Mouse (Mus musculus): ENCODE results near the gene Zfp710.
"Not testable (repeated sequence)": the region's sequence is repeated elsewhere in the genome, so short reads cannot be mapped to it uniquely, and the experiment has no call there.

Gene Zfp710

GRCm38 (mm10) chr7:80024521-80025390, at the start of gene Zfp710:
Gene Zfp710, plus strand, starts transcription at chr7:80024814.
- in situ Hi-C loops (cut with MboI, MseI), result no loop called here

DNA sequence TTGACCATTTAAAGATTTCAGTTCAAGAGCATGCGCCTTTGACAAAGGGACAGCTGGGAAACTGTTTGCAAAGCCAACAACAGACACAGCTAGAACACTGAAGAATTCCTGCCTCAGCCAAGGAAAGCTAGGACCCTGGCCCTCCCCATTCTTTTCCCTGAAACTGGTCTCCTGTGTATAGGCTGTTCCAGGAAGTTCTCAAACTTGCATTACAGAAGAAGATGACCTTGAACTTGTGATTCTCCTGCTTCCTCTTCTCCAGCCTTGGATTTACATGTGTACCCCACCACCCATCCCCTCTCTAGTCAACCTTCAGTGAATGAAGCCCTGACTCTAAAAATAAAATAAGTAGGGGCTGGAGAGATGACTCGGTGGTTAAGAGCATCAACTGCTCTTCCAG, 49.3 kb upstream of the Zfp710 start:
- in situ Hi-C loops (cut with MboI, MseI), result no loop called here

GRCm38 (mm10) chr7:79986717-79987116, 37.9 kb upstream of the Zfp710 start:
- in situ Hi-C loops (cut with MboI, MseI), result no loop called here

GRCm38 (mm10) chr7:79987745-79988144, 36.9 kb upstream of the Zfp710 start:
- in situ Hi-C loops (cut with MboI, MseI), result no loop called here

DNA sequence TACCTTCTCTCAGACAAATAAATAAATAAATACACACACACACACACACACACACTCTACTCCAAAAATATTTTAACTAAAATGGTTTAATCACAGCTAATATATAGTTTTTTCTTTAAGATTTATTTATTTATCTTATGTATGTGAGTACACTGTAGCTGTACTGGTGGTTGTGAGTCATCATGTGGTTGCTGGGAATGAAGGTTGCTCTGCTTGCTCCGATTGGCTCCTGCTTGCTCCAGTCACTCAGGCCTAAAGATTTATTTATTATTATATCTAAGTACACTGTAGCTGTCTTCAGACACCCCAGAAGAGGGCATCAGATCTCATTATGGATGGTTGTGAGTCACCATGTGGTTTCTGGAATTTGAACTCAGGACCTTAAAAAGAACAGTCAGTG, 36.1 kb upstream of the Zfp710 start:
- in situ Hi-C loops (cut with MboI, MseI), result not testable (repeated sequence)

DNA sequence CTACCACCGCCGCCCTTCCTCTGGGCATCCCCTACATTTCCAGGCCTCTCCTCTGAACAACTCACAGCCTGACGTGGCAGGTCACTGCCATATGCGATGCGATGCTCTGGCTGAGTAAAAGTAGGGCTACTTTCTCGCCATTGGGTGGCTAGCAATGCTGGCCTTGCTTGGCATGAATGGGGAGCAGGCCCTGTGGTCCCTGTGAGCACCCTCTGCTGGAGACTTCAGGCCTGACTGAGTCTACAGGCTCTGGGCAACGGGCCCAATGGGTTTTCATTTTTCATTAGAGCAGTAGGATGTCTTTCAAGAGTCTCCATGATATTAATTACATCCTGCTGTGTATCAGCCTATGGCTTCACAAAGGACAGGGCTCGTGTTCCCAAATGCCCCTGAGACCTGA, 30.1 kb upstream of the Zfp710 start:
- in situ Hi-C loops (cut with MboI, MseI), result loop anchor here (10.0 kb wide), 1 partner anchor 600 kb away; no protein-coding TSS in a partner anchor

DNA sequence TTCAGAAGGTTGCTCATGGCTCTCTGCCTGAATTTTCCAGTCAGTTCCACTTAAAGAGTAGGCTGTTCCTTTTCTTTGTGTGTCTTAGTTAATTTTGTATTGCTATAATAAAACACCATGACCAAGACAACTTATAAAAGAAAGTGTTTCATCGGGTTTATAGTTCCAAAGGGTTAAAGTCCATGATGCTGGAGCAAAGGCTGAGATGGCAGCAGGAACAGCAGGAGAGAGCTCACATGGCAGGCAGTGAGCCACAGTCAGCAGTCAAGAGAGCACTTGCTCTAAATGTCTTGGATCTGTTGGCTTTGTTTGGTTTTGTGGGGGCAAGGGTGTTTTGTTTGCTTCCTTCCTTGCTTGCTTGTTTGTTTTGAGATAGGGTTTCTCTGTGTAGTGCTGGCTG, 26.9 kb upstream of the Zfp710 start:
- in situ Hi-C loops (cut with MboI, MseI), result loop anchor here (10.0 kb wide), 1 partner anchor 597 kb away; no protein-coding TSS in a partner anchor

- in situ Hi-C loops (cut with MboI, MseI), result no loop called here
These were observed 22.1 kb upstream of the Zfp710 start for GRCm38 (mm10) chr7:80002353-80003055.

DNA sequence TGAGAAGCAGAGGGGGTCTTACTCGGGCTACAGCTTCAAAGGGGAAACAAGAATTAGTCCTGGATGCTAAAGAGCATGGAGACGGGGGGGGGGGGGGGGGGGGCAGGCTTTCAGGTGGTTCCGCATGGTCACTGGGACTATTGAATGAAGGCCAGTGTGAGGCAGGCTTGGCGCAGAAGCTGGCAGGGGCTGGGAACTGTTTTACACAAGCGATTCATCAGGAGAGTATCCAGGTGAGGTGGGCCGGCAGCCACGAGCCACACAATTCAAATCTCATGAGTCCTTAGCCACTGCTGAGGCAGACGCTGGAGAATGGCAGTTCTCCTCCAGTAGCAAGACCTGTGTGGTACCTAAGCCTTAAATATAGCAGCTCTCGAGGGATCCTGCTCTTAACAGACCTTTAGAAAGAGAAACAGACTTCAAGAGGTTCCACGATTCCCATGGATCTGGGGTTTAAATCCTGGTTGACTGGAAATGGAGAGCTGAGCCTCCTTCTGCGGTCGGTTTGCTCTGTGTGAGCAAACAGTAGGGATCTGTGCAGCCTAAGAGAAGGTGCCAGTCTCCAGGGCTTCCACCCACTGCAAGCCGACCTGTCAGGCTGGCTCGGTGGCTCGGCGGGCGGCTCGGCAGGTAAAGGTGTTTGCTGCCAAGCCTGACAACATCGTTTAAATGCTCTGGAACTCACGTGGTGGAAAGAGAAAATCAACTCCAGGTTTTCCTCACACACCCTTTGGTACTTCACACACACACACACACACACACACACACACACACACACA, 19.6 kb upstream of the Zfp710 start:
- in situ Hi-C loops (cut with MboI, MseI), result no loop called here

- in situ Hi-C loops (cut with MboI, MseI), result no loop called here
These were observed 13.9 kb upstream of the Zfp710 start for GRCm38 (mm10) chr7:80010680-80011079.

DNA sequence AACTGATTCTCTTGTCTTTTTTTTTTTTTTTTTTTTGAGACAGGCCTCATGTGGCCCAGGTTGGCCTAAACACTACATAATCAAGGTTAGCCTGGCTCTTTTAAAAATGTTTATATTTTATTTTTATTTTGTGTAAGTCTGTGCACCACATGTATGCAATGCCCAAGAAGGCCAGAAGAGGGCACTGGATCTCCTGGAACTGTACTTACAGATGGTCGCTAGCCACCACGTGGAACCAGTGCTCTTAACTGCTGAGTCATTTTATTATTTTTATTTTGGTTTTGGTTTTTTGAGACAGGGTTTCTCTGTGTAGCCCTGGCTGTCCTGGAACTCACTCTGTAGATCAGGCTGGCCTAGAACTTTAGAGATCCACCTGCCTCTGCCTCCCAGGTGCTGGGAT, 13.1 kb upstream of the Zfp710 start:
- in situ Hi-C loops (cut with MboI, MseI), result no loop called here

DNA sequence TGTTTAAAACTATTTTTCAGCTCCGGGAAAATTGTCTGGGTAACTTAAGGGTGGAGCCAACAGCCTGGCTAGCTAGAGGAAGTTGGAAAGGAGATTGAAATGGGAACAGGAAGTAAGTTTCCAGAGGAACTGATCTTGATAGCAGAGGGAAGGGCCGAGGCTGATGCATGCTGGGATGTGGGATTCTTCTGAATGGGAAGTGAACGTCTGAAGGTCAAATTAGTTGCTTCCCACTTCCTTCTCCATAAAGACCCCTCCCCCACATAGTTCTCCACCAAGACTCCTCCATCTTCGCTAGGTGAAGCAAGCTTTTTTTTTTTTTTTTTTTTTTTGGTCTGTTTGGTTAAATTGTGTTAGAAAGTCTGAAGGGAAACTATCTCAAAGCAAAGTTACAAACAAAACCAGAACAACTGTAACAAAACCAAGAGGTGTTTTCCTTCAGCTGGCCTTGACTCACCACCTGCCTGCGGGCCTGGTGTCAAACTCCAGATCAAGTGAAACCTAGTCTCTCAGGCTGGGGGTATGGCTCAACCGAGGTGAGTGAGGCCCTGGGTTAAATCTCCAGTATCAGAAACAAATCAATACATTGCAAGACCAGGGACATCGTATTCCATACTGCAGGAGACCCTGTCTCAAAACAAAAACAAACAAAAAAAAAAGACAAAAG, 10.6 kb upstream of the Zfp710 start:
- in situ Hi-C loops (cut with MboI, MseI), result no loop called here

- in situ Hi-C loops (cut with MboI, MseI), result no loop called here
These were observed 9.5 kb upstream of the Zfp710 start for GRCm38 (mm10) chr7:80014826-80015755.

DNA sequence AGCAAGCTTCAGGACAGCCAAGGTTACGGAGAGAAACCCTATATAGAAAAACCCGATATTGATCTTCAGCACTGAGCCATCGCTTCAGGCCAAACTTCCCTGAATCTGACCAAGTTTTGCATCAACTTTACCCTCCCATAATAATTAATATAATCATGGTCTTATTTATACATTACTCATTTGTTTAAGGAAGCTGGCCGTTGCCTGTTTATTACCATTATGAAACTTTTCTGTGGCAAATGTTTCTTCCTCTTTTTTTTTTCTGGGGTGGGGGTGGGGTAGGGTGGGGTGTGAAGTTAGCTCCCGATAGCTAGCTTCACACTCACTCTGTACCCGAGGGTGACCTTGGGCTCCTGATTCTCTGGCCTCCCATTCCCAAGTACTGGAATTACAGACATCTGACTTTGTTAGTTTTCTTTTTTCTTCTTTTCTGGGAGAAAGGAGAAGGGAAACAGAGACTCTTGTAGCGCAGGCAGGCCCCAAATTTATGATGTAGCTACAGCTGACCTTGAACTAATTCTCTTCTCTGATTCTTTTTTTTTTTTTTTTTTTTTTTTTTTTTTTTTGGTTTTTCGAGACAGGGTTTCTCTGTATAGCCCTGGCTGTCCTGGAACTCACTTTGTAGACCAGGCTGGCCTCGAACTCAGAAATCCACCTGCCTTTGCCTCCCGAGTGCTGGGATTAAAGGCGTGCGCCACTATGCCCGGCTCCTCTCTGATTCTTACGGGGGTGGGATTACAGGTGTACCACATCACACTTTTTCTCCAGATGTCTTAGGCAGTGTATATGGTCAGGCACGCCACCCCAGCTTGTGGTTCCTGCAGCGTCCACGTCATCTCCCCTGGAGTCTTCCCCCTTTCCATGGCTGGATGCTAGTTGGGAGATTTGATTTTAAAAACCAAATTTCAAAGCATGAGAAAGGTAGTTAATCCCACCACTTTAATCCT, 5.8 kb upstream of the Zfp710 start:
- in situ Hi-C loops (cut with MboI, MseI), result no loop called here

DNA sequence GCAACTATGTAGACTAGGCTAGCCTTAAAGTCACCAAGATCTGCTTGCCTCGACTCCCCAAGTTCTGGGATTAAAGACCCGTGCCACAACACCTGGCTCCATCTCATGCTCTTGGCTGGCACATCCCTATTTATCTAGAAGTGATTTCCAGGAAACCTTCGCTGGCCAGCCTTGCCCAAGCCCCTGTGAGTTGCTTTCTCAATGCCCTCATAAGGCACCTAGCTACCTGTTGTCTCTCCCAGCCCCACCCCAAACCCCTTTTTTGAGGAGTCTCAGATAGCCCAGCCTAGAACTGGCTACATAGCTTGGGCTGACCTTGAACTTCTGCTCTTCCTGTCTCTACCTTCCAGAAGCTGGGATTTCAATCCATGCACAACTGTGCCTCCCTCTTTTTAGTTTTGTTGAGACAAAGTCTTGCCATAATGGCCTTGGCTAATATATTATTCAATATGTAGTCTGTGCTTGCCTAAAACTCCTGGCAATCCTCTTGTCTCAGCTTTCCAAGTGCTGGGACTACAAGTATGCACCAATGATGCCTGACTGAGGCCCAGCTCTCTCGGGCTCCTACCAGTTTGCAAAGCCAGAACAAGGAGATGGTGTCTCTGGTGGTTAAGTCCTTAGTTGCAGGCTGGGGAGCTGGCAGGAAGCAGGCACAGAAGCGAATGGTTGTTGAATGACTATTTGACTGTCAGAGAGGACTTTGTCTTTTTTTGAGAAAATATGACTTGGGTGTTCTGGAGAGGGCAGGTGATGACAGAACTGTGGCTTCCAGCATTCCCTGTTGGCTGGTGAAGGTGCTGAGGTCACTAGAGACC, 786 bp upstream of the Zfp710 start:
- in situ Hi-C loops (cut with MboI, MseI), result no loop called here

GRCm38 (mm10) chr7:80025391-80026117, 940 bp downstream of the Zfp710 start:
- in situ Hi-C loops (cut with MboI, MseI), result no loop called here

DNA sequence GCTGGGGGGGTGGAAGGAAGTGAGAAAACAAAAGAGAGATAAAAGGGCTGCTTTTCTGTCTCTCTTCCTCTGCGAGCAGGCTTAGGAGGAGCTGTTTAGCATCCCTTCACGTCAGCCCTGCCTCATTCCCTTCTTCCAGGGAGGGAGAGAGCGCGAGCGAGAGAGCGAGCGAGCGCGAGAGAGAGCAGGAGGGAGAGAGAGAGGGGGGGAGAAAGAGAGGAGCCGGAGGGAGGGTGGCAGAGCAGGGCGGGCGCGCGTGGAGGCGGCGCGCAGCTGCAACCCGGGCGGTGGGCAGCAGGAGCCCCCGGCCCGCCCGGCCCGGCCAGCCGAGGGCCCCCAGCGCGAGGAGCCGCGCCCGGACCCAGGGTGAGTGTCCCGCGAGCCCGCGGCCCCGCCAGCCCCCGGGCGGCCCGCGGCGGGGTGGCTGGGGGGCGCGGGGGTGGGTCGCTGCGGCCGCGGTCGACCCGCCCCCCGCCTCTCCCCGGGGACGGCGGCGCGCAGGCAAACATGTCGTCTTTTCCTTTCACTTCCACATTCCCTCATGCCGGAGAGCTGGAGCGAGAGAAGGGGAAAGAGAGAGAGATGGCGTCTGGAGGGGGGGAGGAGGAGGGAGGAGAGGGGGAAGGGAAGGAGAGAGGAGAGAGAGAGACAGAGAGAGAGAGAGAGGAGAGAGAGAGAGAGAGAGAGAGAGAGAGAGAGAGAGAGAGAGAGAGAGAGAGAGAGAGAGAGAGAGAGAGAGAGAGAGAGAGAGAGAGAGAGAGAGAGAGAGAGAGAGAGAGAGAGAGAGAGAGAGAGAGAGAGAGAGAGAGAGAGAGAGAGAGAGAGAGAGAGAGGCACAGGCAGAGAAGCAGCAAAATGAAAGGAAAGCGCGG, 1.7 kb downstream of the Zfp710 start:
- in situ Hi-C loops (cut with MboI, MseI), result no loop called here

Data from T-helper 1 cell (primary cell).